Mouse (Mus musculus): ENCODE data around the gene Tex21. TPM values are rescaled to one million over a fixed set of nuclear protein-coding genes. Genes with fewer than 3 reads are reported as not detected.

Gene Tex21
- polyA plus RNA-seq (2014; fragmentation: Nextera tagmentation; extraction: Ambion mirVana), result not detected in 2 replicates

DNA sequence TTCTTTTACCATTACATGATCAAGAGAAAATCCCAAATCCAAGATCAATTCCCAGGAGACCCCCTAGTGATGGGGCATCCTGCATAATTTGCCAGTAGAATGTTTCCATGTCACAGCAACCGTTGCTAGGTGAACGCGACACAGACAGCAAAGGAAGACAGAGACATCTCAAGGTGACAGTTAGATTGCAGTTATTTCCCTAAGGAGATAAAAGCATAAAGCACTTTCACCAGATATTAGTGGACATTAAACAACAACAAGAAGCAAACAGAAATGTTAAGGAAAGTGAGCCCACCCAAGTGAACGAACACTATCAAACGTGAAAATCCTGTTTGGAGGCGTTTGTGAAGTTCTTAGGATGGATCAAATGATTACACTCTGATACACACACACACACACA lies at the start of gene Tex21:
Gene Tex21, minus strand, starts transcription at position 101 of the 400 bp plus-strand sequence.
- Histone ChIP-seq H3K9me3 (replicated peaks; ENCODE audit: control insufficient read depth, low read length) (no peaks in the 10 kb centered on the region), H3K27ac (ENCODE audit: low read depth, low read length) (no peak within 1 kb of the TSS), H3K4me3 (ENCODE audit: low read depth, low read length) (no peak within 1 kb of the TSS), H3K9ac (ENCODE audit: low read depth, low read length) (no peak within 1 kb of the TSS), H3K27me3 (ENCODE audit: control insufficient read depth, insufficient read depth, low read length) (no peaks in the 10 kb centered on the region), H3K36me3 (ENCODE audit: control insufficient read depth, insufficient read depth, low read length) (no peaks in the 10 kb centered on the region), H3K4me2 (no peak within 1 kb of the TSS), H3K4me1 (ENCODE audit: control insufficient read depth, insufficient read depth, low read length) (no peaks in the 10 kb centered on the region)
- ATAC-seq (replicated peaks; ENCODE audit: insufficient number of reproducible peaks, low FRiP score, low TSS enrichment), result no peak
- 81% methylated on average over 6 of the region's 6 CpGs for WGBS (ENCODE audit: insufficient replicate concordance)

- Histone ChIP-seq H3K9me3 (replicated peaks; ENCODE audit: control insufficient read depth, low read length) (no peaks in the 10 kb centered on the region), H3K27me3 (ENCODE audit: control insufficient read depth, insufficient read depth, low read length) (no peaks in the 10 kb centered on the region), H3K4me1 (ENCODE audit: control insufficient read depth, insufficient read depth, low read length) (no peaks in the 10 kb centered on the region), H3K27ac (ENCODE audit: low read depth, low read length) (no peak overlapping the region), H3K9ac (ENCODE audit: low read depth, low read length) (no peak overlapping the region), H3K36me3 (ENCODE audit: control insufficient read depth, insufficient read depth, low read length) (peaks cover 10% of the 10 kb centered on the region), H3K4me3 (ENCODE audit: low read depth, low read length) (no peak overlapping the region), H3K4me2 (no peak overlapping the region)
- 50% methylated on average over 7 of the region's 7 CpGs for WGBS (ENCODE audit: insufficient replicate concordance)
- no peak for ATAC-seq (replicated peaks; ENCODE audit: insufficient number of reproducible peaks, low FRiP score, low TSS enrichment)
These were observed 46.6 kb upstream of the Tex21 start for GRCm38 (mm10) chr12:76293192-76293591.

DNA sequence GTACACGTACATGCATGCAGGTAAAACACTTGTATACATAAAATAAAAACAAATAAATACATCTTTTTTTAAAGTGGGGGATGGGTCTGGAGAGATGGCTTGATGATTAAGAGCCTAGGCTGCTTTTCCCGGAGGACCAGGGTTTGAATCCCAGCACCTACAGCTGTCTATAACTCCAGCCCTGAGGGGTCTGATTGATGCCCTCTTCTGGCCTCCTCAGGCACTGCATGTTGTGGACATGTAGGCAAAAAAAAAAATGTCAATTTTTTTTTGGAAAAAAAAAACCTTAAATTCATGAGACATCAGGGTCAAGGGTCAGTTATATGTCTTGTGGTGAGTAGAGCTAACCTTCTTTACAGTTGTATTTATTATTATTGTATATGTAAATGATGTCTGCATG lies 43.7 kb upstream of the Tex21 start:
- Histone ChIP-seq H3K9me3 (replicated peaks; ENCODE audit: control insufficient read depth, low read length) (no peaks in the 10 kb centered on the region), H3K4me1 (ENCODE audit: control insufficient read depth, insufficient read depth, low read length) (no peaks in the 10 kb centered on the region), H3K27ac (ENCODE audit: low read depth, low read length) (no peak overlapping the region), H3K9ac (ENCODE audit: low read depth, low read length) (no peak overlapping the region), H3K36me3 (ENCODE audit: control insufficient read depth, insufficient read depth, low read length) (peaks cover 7% of the 10 kb centered on the region), H3K4me3 (ENCODE audit: low read depth, low read length) (no peak overlapping the region), H3K4me2 (no peak overlapping the region), H3K27me3 (ENCODE audit: control insufficient read depth, insufficient read depth, low read length) (no peaks in the 10 kb centered on the region)
- WGBS (ENCODE audit: insufficient replicate concordance), result 92% methylated on average over 2 of the region's 2 CpGs
- ATAC-seq (replicated peaks; ENCODE audit: insufficient number of reproducible peaks, low FRiP score, low TSS enrichment), result no peak

DNA sequence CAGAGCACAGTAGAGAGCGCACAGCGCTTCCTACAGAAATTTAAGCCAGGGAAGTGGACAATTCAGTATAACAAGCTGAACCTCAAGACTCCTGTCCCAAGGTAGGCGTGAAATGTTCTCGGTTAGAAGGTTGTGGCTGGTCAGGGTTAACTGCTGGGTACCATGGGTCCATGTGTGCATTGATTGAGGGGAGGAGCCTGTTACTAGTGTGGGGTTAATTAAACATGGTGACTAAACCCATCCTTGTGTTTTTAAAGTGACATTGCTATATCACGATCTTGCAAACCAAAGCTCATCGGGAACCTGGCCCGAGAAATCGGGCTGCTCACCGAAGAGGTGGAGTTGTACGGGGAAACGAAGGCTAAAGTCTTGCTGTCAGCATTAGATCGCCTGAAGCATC lies 42.9 kb upstream of the Tex21 start:
- H3K9ac ChIP-seq (ENCODE audit: low read depth, low read length), result no peak overlapping the region
- H3K27ac ChIP-seq (ENCODE audit: low read depth, low read length), result no peak overlapping the region
- no peak overlapping the region for H3K4me3 ChIP-seq (ENCODE audit: low read depth, low read length)
- WGBS (ENCODE audit: insufficient replicate concordance), result 92% methylated on average over 12 of the region's 12 CpGs
- H3K36me3 ChIP-seq (ENCODE audit: control insufficient read depth, insufficient read depth, low read length), result peaks cover 7% of the 10 kb centered on the region
- H3K9me3 ChIP-seq (replicated peaks; ENCODE audit: control insufficient read depth, low read length), result no peaks in the 10 kb centered on the region
- no peaks in the 10 kb centered on the region for H3K27me3 ChIP-seq (ENCODE audit: control insufficient read depth, insufficient read depth, low read length)
- no peak for ATAC-seq (replicated peaks; ENCODE audit: insufficient number of reproducible peaks, low FRiP score, low TSS enrichment)
- no peaks in the 10 kb centered on the region for H3K4me1 ChIP-seq (ENCODE audit: control insufficient read depth, insufficient read depth, low read length)
- no peak overlapping the region for H3K4me2 ChIP-seq

GRCm38 (mm10) chr12:76288494-76288893 lies 41.9 kb upstream of the Tex21 start:
- no peak overlapping the region for H3K4me2 ChIP-seq
- H3K27ac ChIP-seq (ENCODE audit: low read depth, low read length), result no peak overlapping the region
- no peak overlapping the region for H3K4me3 ChIP-seq (ENCODE audit: low read depth, low read length)
- no peaks in the 10 kb centered on the region for H3K9me3 ChIP-seq (replicated peaks; ENCODE audit: control insufficient read depth, low read length)
- ATAC-seq (replicated peaks; ENCODE audit: insufficient number of reproducible peaks, low FRiP score, low TSS enrichment), result no peak
- no peaks in the 10 kb centered on the region for H3K27me3 ChIP-seq (ENCODE audit: control insufficient read depth, insufficient read depth, low read length)
- H3K4me1 ChIP-seq (ENCODE audit: control insufficient read depth, insufficient read depth, low read length), result no peaks in the 10 kb centered on the region
- 95% methylated on average over 5 of the region's 5 CpGs for WGBS (ENCODE audit: insufficient replicate concordance)
- H3K36me3 ChIP-seq (ENCODE audit: control insufficient read depth, insufficient read depth, low read length), result peaks cover 7% of the 10 kb centered on the region
- no peak overlapping the region for H3K9ac ChIP-seq (ENCODE audit: low read depth, low read length)

- H3K36me3 ChIP-seq (ENCODE audit: control insufficient read depth, insufficient read depth, low read length), result peaks cover 7% of the 10 kb centered on the region
- H3K4me2 ChIP-seq, result no peak overlapping the region
- no peaks in the 10 kb centered on the region for H3K27me3 ChIP-seq (ENCODE audit: control insufficient read depth, insufficient read depth, low read length)
- WGBS (ENCODE audit: insufficient replicate concordance), result 88% methylated on average over 8 of the region's 8 CpGs
- no peak overlapping the region for H3K27ac ChIP-seq (ENCODE audit: low read depth, low read length)
- H3K9me3 ChIP-seq (replicated peaks; ENCODE audit: control insufficient read depth, low read length), result no peaks in the 10 kb centered on the region
- H3K9ac ChIP-seq (ENCODE audit: low read depth, low read length), result no peak overlapping the region
- H3K4me3 ChIP-seq (ENCODE audit: low read depth, low read length), result no peak overlapping the region
- no peak for ATAC-seq (replicated peaks; ENCODE audit: insufficient number of reproducible peaks, low FRiP score, low TSS enrichment)
- H3K4me1 ChIP-seq (ENCODE audit: control insufficient read depth, insufficient read depth, low read length), result no peaks in the 10 kb centered on the region
These were observed 41.4 kb upstream of the Tex21 start for GRCm38 (mm10) chr12:76287986-76288385.

GRCm38 (mm10) chr12:76285418-76285817 lies 38.9 kb upstream of the Tex21 start:
- H3K4me3 ChIP-seq (ENCODE audit: low read depth, low read length), result no peak overlapping the region
- no peaks in the 10 kb centered on the region for H3K9me3 ChIP-seq (replicated peaks; ENCODE audit: control insufficient read depth, low read length)
- peaks cover 13% of the 10 kb centered on the region for H3K36me3 ChIP-seq (ENCODE audit: control insufficient read depth, insufficient read depth, low read length)
- no peaks in the 10 kb centered on the region for H3K27me3 ChIP-seq (ENCODE audit: control insufficient read depth, insufficient read depth, low read length)
- no peak overlapping the region for H3K4me2 ChIP-seq
- H3K4me1 ChIP-seq (ENCODE audit: control insufficient read depth, insufficient read depth, low read length), result peaks cover 5% of the 10 kb centered on the region; the same call in 1 of the 2 replicates
- H3K27ac ChIP-seq (ENCODE audit: low read depth, low read length), result no peak overlapping the region
- no peak overlapping the region for H3K9ac ChIP-seq (ENCODE audit: low read depth, low read length)
- ATAC-seq (replicated peaks; ENCODE audit: insufficient number of reproducible peaks, low FRiP score, low TSS enrichment), result no peak
- 80% methylated on average over 6 of the region's 6 CpGs for WGBS (ENCODE audit: insufficient replicate concordance)

- H3K36me3 ChIP-seq (ENCODE audit: control insufficient read depth, insufficient read depth, low read length), result peaks cover 9% of the 10 kb centered on the region
- no peak for ATAC-seq (replicated peaks; ENCODE audit: insufficient number of reproducible peaks, low FRiP score, low TSS enrichment)
These were observed 36.1 kb upstream of the Tex21 start for GRCm38 (mm10) chr12:76282532-76283173.

GRCm38 (mm10) chr12:76282132-76282531 lies 35.6 kb upstream of the Tex21 start:
- Histone ChIP-seq H3K4me2 (no peak overlapping the region), H3K9ac (ENCODE audit: low read depth, low read length) (no peak overlapping the region), H3K4me1 (ENCODE audit: control insufficient read depth, insufficient read depth, low read length) (peaks cover 5% of the 10 kb centered on the region; the same call in 1 of the 2 replicates), H3K4me3 (ENCODE audit: low read depth, low read length) (no peak overlapping the region), H3K36me3 (ENCODE audit: control insufficient read depth, insufficient read depth, low read length) (peaks cover 12% of the 10 kb centered on the region), H3K27me3 (ENCODE audit: control insufficient read depth, insufficient read depth, low read length) (no peaks in the 10 kb centered on the region), H3K27ac (ENCODE audit: low read depth, low read length) (no peak overlapping the region), H3K9me3 (replicated peaks; ENCODE audit: control insufficient read depth, low read length) (no peaks in the 10 kb centered on the region)
- WGBS (ENCODE audit: insufficient replicate concordance), result 28% methylated on average over 4 of the region's 4 CpGs
- no peak for ATAC-seq (replicated peaks; ENCODE audit: insufficient number of reproducible peaks, low FRiP score, low TSS enrichment)

More at GRCm38 (mm10) chr12:76282532-76283173, 36.1 kb upstream of the Tex21 start:
- 87% methylated on average over 17 of the region's 17 CpGs for WGBS (ENCODE audit: insufficient replicate concordance)
- no peaks in the 10 kb centered on the region for H3K27me3 ChIP-seq (ENCODE audit: control insufficient read depth, insufficient read depth, low read length)
- H3K27ac ChIP-seq (ENCODE audit: low read depth, low read length), result no peak overlapping the region
- H3K4me3 ChIP-seq (ENCODE audit: low read depth, low read length), result no peak overlapping the region
- H3K4me2 ChIP-seq, result no peak overlapping the region; the same call in 1 of the 2 replicates
- H3K9ac ChIP-seq (ENCODE audit: low read depth, low read length), result no peak overlapping the region
- no peaks in the 10 kb centered on the region for H3K9me3 ChIP-seq (replicated peaks; ENCODE audit: control insufficient read depth, low read length)
- H3K4me1 ChIP-seq (ENCODE audit: control insufficient read depth, insufficient read depth, low read length), result peaks cover 5% of the 10 kb centered on the region; the same call in 1 of the 2 replicates

Measured in heart, embryonic 11.5 days (tissue).